Mouse (Mus musculus): Measurements from ENCODE around the gene Golga4. TPM values are rescaled to one million over a fixed set of nuclear protein-coding genes. Genes with fewer than 3 reads are reported as not detected.

Gene Golga4
- polyA plus RNA-seq, 1 experiment from 2014 or later: 52.5 TPM

DNA sequence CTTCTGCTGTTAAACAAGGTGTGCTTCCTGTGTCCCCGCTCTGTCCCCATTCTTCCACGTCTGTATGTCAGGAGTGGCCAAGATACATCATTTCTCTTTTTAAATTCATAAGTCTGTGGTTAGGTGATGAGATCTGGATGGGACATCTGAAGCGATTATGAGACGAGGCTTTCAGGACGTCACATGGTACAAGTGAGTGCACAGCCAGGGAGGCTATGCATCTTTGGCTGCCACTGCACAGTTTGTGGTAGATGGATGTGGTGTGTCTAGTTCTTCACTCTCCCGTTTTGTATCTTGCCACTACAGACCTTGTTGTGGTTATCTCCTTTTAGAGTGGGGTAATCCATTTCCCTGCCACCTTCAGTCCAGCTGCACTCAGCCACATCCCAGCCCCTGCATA lies 79.9 kb downstream of the Golga4 start:
- H3K4me1 ChIP-seq (replicated peaks; ENCODE audit: control insufficient read depth, insufficient read depth, low read length): peaks cover 3% of the 10 kb centered on the region; the same call in 1 of the 2 replicates
- no peak for TF ChIP-seq CTCF (IDR thresholded peaks at IDR 0.05; ENCODE audit: low read depth)
- ATAC-seq: no peak
- H3K4me2 ChIP-seq (replicated peaks; ENCODE audit: low read depth): no peak overlapping the region
- H3K4me3 ChIP-seq (ENCODE audit: low read depth, low read length): no peak overlapping the region
- no peak overlapping the region for H3K27ac ChIP-seq (ENCODE audit: low read depth, low read length)
- 73% methylated on average over 6 of the region's 6 CpGs for WGBS
- no peaks in the 10 kb centered on the region for H3K27me3 ChIP-seq (replicated peaks; ENCODE audit: control insufficient read depth, insufficient read depth, low read length)
- no peak overlapping the region for H3K9ac ChIP-seq (ENCODE audit: low read depth, low read length)
- peaks cover 27% of the 10 kb centered on the region for H3K36me3 ChIP-seq (ENCODE audit: control insufficient read depth, insufficient read depth)
- no peaks in the 10 kb centered on the region for H3K9me3 ChIP-seq (ENCODE audit: control insufficient read depth)

- peak overlapping the region; percentile 54; the same call in 1 of the 2 replicates for H3K27ac ChIP-seq (ENCODE audit: low read depth, low read length)
- H3K9me3 ChIP-seq (ENCODE audit: control insufficient read depth): no peaks in the 10 kb centered on the region
- H3K4me3 ChIP-seq (ENCODE audit: low read depth, low read length): no peak overlapping the region
- no peak overlapping the region for H3K4me2 ChIP-seq (replicated peaks; ENCODE audit: low read depth)
- no peak overlapping the region for H3K9ac ChIP-seq (ENCODE audit: low read depth, low read length)
- peak; percentile 56; the same call in 1 of the 2 replicates for ATAC-seq
- 47% methylated on average over 4 of the region's 4 CpGs for WGBS
- no peak for TF ChIP-seq CTCF (IDR thresholded peaks at IDR 0.05; ENCODE audit: low read depth)
- H3K27me3 ChIP-seq (replicated peaks; ENCODE audit: control insufficient read depth, insufficient read depth, low read length): no peaks in the 10 kb centered on the region
- H3K4me1 ChIP-seq (replicated peaks; ENCODE audit: control insufficient read depth, insufficient read depth, low read length): peaks cover 3% of the 10 kb centered on the region; the same call in 1 of the 2 replicates
- peaks cover 21% of the 10 kb centered on the region; the same call in 1 of the 2 replicates for H3K36me3 ChIP-seq (ENCODE audit: control insufficient read depth, insufficient read depth)
Observed at GRCm38 (mm10) chr9:118587115-118587514, 81.0 kb downstream of the Golga4 start.

- 23% methylated on average over 3 of the region's 3 CpGs for WGBS
- no peak overlapping the region for H3K27ac ChIP-seq (ENCODE audit: low read depth, low read length)
- H3K4me2 ChIP-seq (replicated peaks; ENCODE audit: low read depth): no peak overlapping the region
- peaks cover 2% of the 10 kb centered on the region; the same call in 1 of the 2 replicates for H3K36me3 ChIP-seq (ENCODE audit: control insufficient read depth, insufficient read depth)
- peaks cover 3% of the 10 kb centered on the region; the same call in 1 of the 2 replicates for H3K4me1 ChIP-seq (replicated peaks; ENCODE audit: control insufficient read depth, insufficient read depth, low read length)
- no peak overlapping the region for H3K9ac ChIP-seq (ENCODE audit: low read depth, low read length)
- no peak for ATAC-seq
- no peak overlapping the region for H3K4me3 ChIP-seq (ENCODE audit: low read depth, low read length)
- TF ChIP-seq CTCF (IDR thresholded peaks at IDR 0.05; ENCODE audit: low read depth): peak; percentile 82
- no peaks in the 10 kb centered on the region for H3K27me3 ChIP-seq (replicated peaks; ENCODE audit: control insufficient read depth, insufficient read depth, low read length)
- H3K9me3 ChIP-seq (ENCODE audit: control insufficient read depth): no peaks in the 10 kb centered on the region
Observed at GRCm38 (mm10) chr9:118589249-118589648, 83.2 kb downstream of the Golga4 start.

DNA sequence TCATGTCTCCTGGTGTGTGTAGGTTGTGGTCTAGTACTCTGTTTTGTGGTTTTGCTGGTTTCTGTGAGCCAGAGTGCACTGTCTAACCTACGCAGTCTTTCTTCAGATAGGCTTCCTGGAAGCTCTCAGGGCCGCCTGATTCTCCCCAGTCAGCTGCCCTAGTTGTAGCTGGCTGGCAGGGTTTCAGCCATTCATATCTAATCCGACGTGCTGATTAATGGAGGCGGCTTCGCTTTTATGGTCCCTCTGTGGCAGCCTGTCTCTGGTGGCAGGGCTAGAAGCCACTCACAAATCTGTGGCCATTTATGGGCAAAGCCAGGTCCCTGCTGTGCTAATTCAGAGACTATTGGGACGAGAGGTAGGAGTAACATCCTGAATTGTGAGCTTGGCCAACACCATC lies 84.2 kb downstream of the Golga4 start:
- Histone ChIP-seq H3K9ac (ENCODE audit: low read depth, low read length) (no peak overlapping the region), H3K4me2 (replicated peaks; ENCODE audit: low read depth) (no peak overlapping the region), H3K27me3 (replicated peaks; ENCODE audit: control insufficient read depth, insufficient read depth, low read length) (no peaks in the 10 kb centered on the region), H3K27ac (ENCODE audit: low read depth, low read length) (no peak overlapping the region), H3K4me3 (ENCODE audit: low read depth, low read length) (no peak overlapping the region), H3K9me3 (ENCODE audit: control insufficient read depth) (no peaks in the 10 kb centered on the region), H3K4me1 (replicated peaks; ENCODE audit: control insufficient read depth, insufficient read depth, low read length) (peaks cover 3% of the 10 kb centered on the region; the same call in 1 of the 2 replicates), H3K36me3 (ENCODE audit: control insufficient read depth, insufficient read depth) (no peaks in the 10 kb centered on the region)
- TF ChIP-seq CTCF (IDR thresholded peaks at IDR 0.05; ENCODE audit: low read depth): no peak
- peak; percentile 39 for ATAC-seq
- 41% methylated on average over 7 of the region's 7 CpGs for WGBS

DNA sequence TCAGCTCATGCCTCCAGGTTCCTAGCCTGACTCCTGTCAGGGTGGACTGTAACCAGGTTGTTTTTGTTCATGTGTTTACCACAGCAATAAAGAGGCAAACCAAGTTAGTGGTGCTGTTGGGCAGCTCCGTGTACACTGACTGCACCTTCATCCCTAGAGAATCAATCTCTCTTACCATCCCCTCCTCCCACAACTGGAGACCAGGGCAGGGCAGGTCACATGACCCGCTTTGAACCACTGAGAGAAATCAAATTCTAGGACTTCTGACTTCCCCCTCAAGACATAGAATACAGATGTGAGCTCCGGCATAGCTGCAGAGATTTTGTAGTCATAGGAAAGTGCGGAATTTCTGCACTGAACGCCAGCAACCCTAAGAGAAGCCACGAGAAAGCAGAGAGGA lies 85.6 kb downstream of the Golga4 start:
- 76% methylated on average over 6 of the region's 6 CpGs for WGBS
- no peak overlapping the region for H3K27ac ChIP-seq (ENCODE audit: low read depth, low read length)
- no peak overlapping the region for H3K4me3 ChIP-seq (ENCODE audit: low read depth, low read length)
- ATAC-seq: no peak
- no peak for TF ChIP-seq CTCF (IDR thresholded peaks at IDR 0.05; ENCODE audit: low read depth)
- H3K27me3 ChIP-seq (replicated peaks; ENCODE audit: control insufficient read depth, insufficient read depth, low read length): no peaks in the 10 kb centered on the region
- peaks cover 8% of the 10 kb centered on the region; the same call in 1 of the 2 replicates for H3K4me1 ChIP-seq (replicated peaks; ENCODE audit: control insufficient read depth, insufficient read depth, low read length)
- H3K4me2 ChIP-seq (replicated peaks; ENCODE audit: low read depth): no peak overlapping the region
- H3K9me3 ChIP-seq (ENCODE audit: control insufficient read depth): no peaks in the 10 kb centered on the region
- no peaks in the 10 kb centered on the region for H3K36me3 ChIP-seq (ENCODE audit: control insufficient read depth, insufficient read depth)
- no peak overlapping the region for H3K9ac ChIP-seq (ENCODE audit: low read depth, low read length)

GRCm38 (mm10) chr9:118592585-118593249 lies 86.7 kb downstream of the Golga4 start:
- Histone ChIP-seq H3K4me3 (ENCODE audit: low read depth, low read length) (no peak overlapping the region), H3K36me3 (ENCODE audit: control insufficient read depth, insufficient read depth) (no peaks in the 10 kb centered on the region), H3K4me1 (replicated peaks; ENCODE audit: control insufficient read depth, insufficient read depth, low read length) (peaks cover 5% of the 10 kb centered on the region), H3K27me3 (replicated peaks; ENCODE audit: control insufficient read depth, insufficient read depth, low read length) (no peaks in the 10 kb centered on the region), H3K4me2 (replicated peaks; ENCODE audit: low read depth) (no peak overlapping the region), H3K9ac (ENCODE audit: low read depth, low read length) (no peak overlapping the region), H3K27ac (ENCODE audit: low read depth, low read length) (no peak overlapping the region), H3K9me3 (ENCODE audit: control insufficient read depth) (no peaks in the 10 kb centered on the region)
- TF ChIP-seq CTCF (IDR thresholded peaks at IDR 0.05; ENCODE audit: low read depth): no peak
- WGBS: 60% methylated on average over 13 of the region's 13 CpGs
- no peak for ATAC-seq
